Mouse (Mus musculus) erythroblast, adult 5-6 weeks (primary cell): ENCODE data around the gene Lrrk1. TPM values are rescaled to one million over a fixed set of nuclear protein-coding genes. Genes with fewer than 3 reads are reported as not detected.
A peak's percentile ranks its signal among the peaks of the same experiment; 100 is the strongest.

Experiments used
- ATAC-seq: replicated peaks from 2 replicates; pipeline ENCODE4 v1.8.0; 2016; ENCODE audit warnings: moderate number of reproducible peaks, mild to moderate bottlenecking, moderate TSS enrichment, inconsistent platforms; ENCODE audit not compliant: poor library complexity, low FRiP score, severe bottlenecking
- total RNA-seq, 2 experiments: library from RNA; stranded (forward) in 1 of 2; stranded (reverse) in 1 of 2; fragments of 150-400 nt in 1 of 2; fragments of 200-764, 138-1000 nt in 1 of 2; gene quantifications; 2 replicates each; pipeline versions ENCODE4 v1.2.3 to v1.2.4; 2015 to 2017; ENCODE audit warnings: low replicate concordance in 2 of 2

Gene Lrrk1
- total RNA-seq, 2 experiments from 2014 or later = 3.1 to 3.2 TPM

GRCm38 (mm10) chr7:66346959-66347663 is 41.0 kb downstream of the Lrrk1 start:
- ATAC-seq = no peak

GRCm38 (mm10) chr7:66343307-66343706 is 44.8 kb downstream of the Lrrk1 start:
- ATAC-seq = no peak

- ATAC-seq = no peak
Observed at GRCm38 (mm10) chr7:66342831-66343230, 45.3 kb downstream of the Lrrk1 start.

- ATAC-seq = no peak
Observed at GRCm38 (mm10) chr7:66342323-66342722, 45.8 kb downstream of the Lrrk1 start.

- ATAC-seq = no peak
Observed at GRCm38 (mm10) chr7:66340044-66340443, 48.1 kb downstream of the Lrrk1 start.

GRCm38 (mm10) chr7:66339625-66340024 is 48.5 kb downstream of the Lrrk1 start:
- no peak for ATAC-seq

GRCm38 (mm10) chr7:66336955-66337354 is 51.2 kb downstream of the Lrrk1 start:
- ATAC-seq = no peak

- ATAC-seq = no peak
Observed at GRCm38 (mm10) chr7:66333906-66334500, 54.1 kb downstream of the Lrrk1 start.

- ATAC-seq = no peak
Observed at GRCm38 (mm10) chr7:66332340-66332739, 55.8 kb downstream of the Lrrk1 start.

- no peak for ATAC-seq
Observed at GRCm38 (mm10) chr7:66330610-66331009, 57.5 kb downstream of the Lrrk1 start.

GRCm38 (mm10) chr7:66327516-66327915 is 60.6 kb downstream of the Lrrk1 start:
- ATAC-seq = no peak

- no peak for ATAC-seq
Observed at GRCm38 (mm10) chr7:66325419-66326053, 62.6 kb downstream of the Lrrk1 start.

GRCm38 (mm10) chr7:66323252-66324015 is 64.7 kb downstream of the Lrrk1 start:
- no peak for ATAC-seq

GRCm38 (mm10) chr7:66320996-66321395 is 67.2 kb downstream of the Lrrk1 start:
- ATAC-seq = no peak

GRCm38 (mm10) chr7:66318147-66318546 is 70.0 kb downstream of the Lrrk1 start:
- no peak for ATAC-seq

GRCm38 (mm10) chr7:66310670-66311656 is 77.2 kb downstream of the Lrrk1 start:
- ATAC-seq = no peak

GRCm38 (mm10) chr7:66309950-66310669 is 78.0 kb downstream of the Lrrk1 start:
- peak; percentile 74 for ATAC-seq

- no peak for ATAC-seq
Observed at GRCm38 (mm10) chr7:66309240-66309949, 78.8 kb downstream of the Lrrk1 start.
